17 mouse cellular contexts compared by ENCODE assay signal in genomic region chr12:43851264-43852009, GRCm38 (mm10).
A peak's percentile ranks its signal among the peaks of the same experiment; 100 is the strongest.
DNase-seq lines count a peak whose midpoint lies in the region; ATAC-seq and TF ChIP-seq lines count a peak whose summit lies in the region.
"Had no signal": no experiment of that assay in that cellular context is flagged by ENCODE, and none has a peak within 500 bp of the region (broad histone marks: within the 10 kb centered on the region; RNA-seq: fewer than 3 reads in every experiment).

No protein-coding gene starts in this region.

- TF ChIP-seq CTCF in kidney, adult 2 months (conservative IDR thresholded peaks at IDR 0.05; ENCODE audit: insufficient read depth, insufficient read length, low read depth, low read length), result no peak
- no peak for TF ChIP-seq CTCF in kidney, postnatal 0 days (IDR thresholded peaks at IDR 0.05; ENCODE audit: low read depth)

- H3K27ac ChIP-seq in kidney, embryonic 14.5 days (ENCODE audit: low read depth, low read length), result no peak overlapping the region; the same call in 1 of the 2 replicates
- H3K27ac ChIP-seq in kidney, adult 2 months (ENCODE audit: insufficient read depth, low read depth, low read length), result no peak overlapping the region
- peak overlapping the region; percentile 70 for H3K27ac ChIP-seq in kidney, embryonic 15.5 days
- H3K27ac ChIP-seq in kidney, embryonic 16.5 days (ENCODE audit: low read length), result peak overlapping the region; percentile 66
- 0 out of 2 replicates have a peak overlapping the region, but pooled peaks have one; percentile 19 for H3K27ac ChIP-seq in kidney, postnatal 0 days

- H3K9ac ChIP-seq in kidney, embryonic 14.5 days (ENCODE audit: low read depth, low read length), result no peak overlapping the region
- H3K9ac ChIP-seq in kidney, embryonic 15.5 days, result no peak overlapping the region
- H3K9ac ChIP-seq in kidney, embryonic 16.5 days (replicated peaks; ENCODE audit: low read length), result no peak overlapping the region
- no peak overlapping the region for H3K9ac ChIP-seq in kidney, postnatal 0 days (ENCODE audit: low read depth, low read length)

- H3K4me1 ChIP-seq in kidney, embryonic 14.5 days (ENCODE audit: control insufficient read depth, insufficient read depth, low read length), result no peaks in the 10 kb centered on the region
- H3K4me1 ChIP-seq in kidney, adult 2 months (ENCODE audit: control insufficient read depth, insufficient read depth, low read length), result no peaks in the 10 kb centered on the region
- H3K4me1 ChIP-seq in kidney, embryonic 15.5 days, result 0 out of 2 replicates have a peak, but pooled peaks cover 3% of the 10 kb centered on the region
- no peaks in the 10 kb centered on the region for H3K4me1 ChIP-seq in kidney, embryonic 16.5 days (ENCODE audit: insufficient read depth, low read length)
- H3K4me1 ChIP-seq in kidney, postnatal 0 days (replicated peaks; ENCODE audit: insufficient read depth, low read length), result no peaks in the 10 kb centered on the region

- no peak overlapping the region for H3K4me3 ChIP-seq in kidney, embryonic 14.5 days (ENCODE audit: low read length)
- H3K4me3 ChIP-seq in kidney, adult 2 months (ENCODE audit: insufficient read depth, low read depth, low read length), result no peak overlapping the region
- no peak overlapping the region for H3K4me3 ChIP-seq in kidney, embryonic 15.5 days (replicated peaks)
- H3K4me3 ChIP-seq in kidney, embryonic 16.5 days (ENCODE audit: low read length), result no peak overlapping the region
- H3K4me3 ChIP-seq in kidney, postnatal 0 days (replicated peaks; ENCODE audit: low read depth, low read length), result no peak overlapping the region

- H3K9me3 ChIP-seq in kidney, embryonic 14.5 days (ENCODE audit: control insufficient read depth, low read length), result no peaks in the 10 kb centered on the region
- H3K9me3 ChIP-seq in kidney, embryonic 15.5 days (replicated peaks), result no peaks in the 10 kb centered on the region
- H3K9me3 ChIP-seq in kidney, embryonic 16.5 days (ENCODE audit: low read length), result no peaks in the 10 kb centered on the region
- no peaks in the 10 kb centered on the region for H3K9me3 ChIP-seq in kidney, postnatal 0 days (replicated peaks; ENCODE audit: low read length)

- TF ChIP-seq POLR2A in kidney, adult 2 months (IDR thresholded peaks at IDR 0.05; ENCODE audit: low read depth, low read length), result no peak

- no peaks in the 10 kb centered on the region for H3K27me3 ChIP-seq in kidney, embryonic 14.5 days (ENCODE audit: control insufficient read depth, insufficient read depth, low read length)
- H3K27me3 ChIP-seq in kidney, adult 2 months (replicated peaks; ENCODE audit: control insufficient read depth, insufficient read depth, low read length), result no peaks in the 10 kb centered on the region
- H3K27me3 ChIP-seq in kidney, embryonic 15.5 days, result no peaks in the 10 kb centered on the region
- H3K27me3 ChIP-seq in kidney, embryonic 16.5 days (ENCODE audit: insufficient read depth, low read length), result no peaks in the 10 kb centered on the region
- H3K27me3 ChIP-seq in kidney, postnatal 0 days (ENCODE audit: insufficient read depth, low read length), result no peaks in the 10 kb centered on the region
- H3K27me3 ChIP-seq: CH12.LX had no signal

- peak; percentile 92 for ATAC-seq in kidney, embryonic 14.5 days (ENCODE audit: low FRiP score, low TSS enrichment)
- peak; percentile 91 for ATAC-seq in kidney, embryonic 15.5 days (replicated peaks; ENCODE audit: low FRiP score)
- peak; percentile 89 for ATAC-seq in kidney, embryonic 16.5 days (ENCODE audit: low FRiP score, low TSS enrichment)
- 0 out of 2 replicates have a peak, but pooled peaks have one; percentile 52 for ATAC-seq in kidney, postnatal 0 days (replicated peaks; ENCODE audit: low FRiP score, low read depth)
- ATAC-seq: activated CD4-positive, CD25-positive, alpha-beta regulatory T cell, adult 4 months; CD4-positive, CD25-positive, alpha-beta regulatory T cell, adult 4 months; Patski had no signal

- WGBS in kidney, embryonic 14.5 days, result 30% methylated on average over 4 of the region's 4 CpGs
- 25% methylated on average over 4 of the region's 4 CpGs for WGBS in kidney, adult 2 months
- 35% methylated on average over 4 of the region's 4 CpGs for WGBS in kidney, embryonic 15.5 days
- WGBS in kidney, embryonic 16.5 days, result 26% methylated on average over 4 of the region's 4 CpGs
- WGBS in kidney, postnatal 0 days, result 29% methylated on average over 4 of the region's 4 CpGs

- DNase-seq in kidney, adult 2 months, result no peak
- DNase-seq in kidney, postnatal 10 days, result no peak
- no peak for DNase-seq in kidney, adult 18-20 months
- peak; percentile 64 for DNase-seq in kidney, postnatal 0 days (ENCODE audit: low spot score)
- DNase-seq in kidney, postnatal 4 days, result no peak
- DNase-seq: adrenal gland, postnatal 25 days; B cell, adult 2 months; cerebellum, adult 11 months; cerebellum, adult 11-12 months had no signal

- H3K4me2 ChIP-seq in kidney, embryonic 14.5 days (replicated peaks; ENCODE audit: low read depth, low read length), result no peak overlapping the region
- no peak overlapping the region for H3K4me2 ChIP-seq in kidney, embryonic 15.5 days
- no peak overlapping the region for H3K4me2 ChIP-seq in kidney, embryonic 16.5 days (replicated peaks; ENCODE audit: low read depth, low read length)
- H3K4me2 ChIP-seq in kidney, postnatal 0 days (ENCODE audit: low read length), result no peak overlapping the region

- no peaks in the 10 kb centered on the region for H3K36me3 ChIP-seq in kidney, embryonic 14.5 days (ENCODE audit: control insufficient read depth, insufficient read depth, low read length)
- H3K36me3 ChIP-seq in kidney, adult 2 months (ENCODE audit: control insufficient read depth, insufficient read depth, low read length), result no peaks in the 10 kb centered on the region
- no peaks in the 10 kb centered on the region for H3K36me3 ChIP-seq in kidney, embryonic 15.5 days
- H3K36me3 ChIP-seq in kidney, embryonic 16.5 days (ENCODE audit: insufficient read depth, low read length), result no peaks in the 10 kb centered on the region
- no peaks in the 10 kb centered on the region for H3K36me3 ChIP-seq in kidney, postnatal 0 days (ENCODE audit: insufficient read depth, low read length)
- H3K36me3 ChIP-seq: G1E had no signal

Comparison
In these comparisons a context has a peak if more than half of its experiments do, and no peak if none do; other contexts are left out.
1. H3K27ac ChIP-seq: peak in kidney, embryonic 15.5 days (single experiment), kidney, embryonic 16.5 days (single experiment) and kidney, postnatal 0 days (single experiment); none in kidney, embryonic 14.5 days (single experiment) and kidney, adult 2 months (single experiment).
2. Peak in every context shown above with its lines, with median percentiles within 50 percentile points of each other: ATAC-seq.